Mouse (Mus musculus): ENCODE data around the gene Olfr912.

Gene Olfr912

DNA sequence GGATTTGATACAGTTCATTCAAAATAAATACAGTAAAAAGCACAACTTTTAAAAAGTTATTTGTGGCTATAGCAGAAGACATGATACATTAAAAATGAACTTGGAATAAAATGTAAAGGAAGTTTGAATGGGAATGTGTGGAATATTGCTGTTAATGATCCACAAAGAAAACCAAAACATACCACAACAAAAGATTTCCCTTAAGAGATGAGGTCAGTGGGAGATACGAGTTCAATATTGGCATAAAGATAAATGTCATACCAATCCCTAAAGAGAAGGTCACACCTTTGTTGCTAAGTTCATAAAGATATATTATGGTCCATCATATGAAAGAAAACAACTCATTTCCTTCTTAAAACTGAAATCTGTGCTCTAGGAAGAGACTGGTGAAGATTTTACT, at the start of gene Olfr912:
Gene Olfr912 (plus strand): TSS at position 301 of the 400 bp plus-strand sequence.
- DNase-seq (ENCODE audit: low spot score): no peak

DNA sequence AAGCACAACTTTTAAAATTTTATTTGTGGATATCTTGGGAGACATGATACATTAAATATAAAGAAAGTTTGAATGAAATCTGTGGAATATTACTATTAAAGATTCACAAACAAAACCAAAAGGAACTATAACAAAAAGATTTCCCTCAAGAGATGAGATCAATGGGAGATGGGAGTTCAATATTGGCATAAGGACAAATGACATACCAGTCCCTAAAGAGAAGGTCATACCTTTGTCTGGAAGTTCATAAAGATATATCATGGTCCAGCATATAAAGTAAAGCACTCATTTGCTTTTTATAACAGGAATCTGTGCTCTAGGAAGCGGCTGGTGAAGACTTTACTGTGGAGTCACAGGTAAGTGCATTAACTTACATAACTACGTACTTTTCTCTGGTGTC, 42.4 kb upstream of the Olfr912 start, which contains the start of gene Olfr910:
Gene Olfr910 (plus strand): TSS at position 301 of the 400 bp plus-strand sequence.
- no peak for DNase-seq (ENCODE audit: low spot score)

DNA sequence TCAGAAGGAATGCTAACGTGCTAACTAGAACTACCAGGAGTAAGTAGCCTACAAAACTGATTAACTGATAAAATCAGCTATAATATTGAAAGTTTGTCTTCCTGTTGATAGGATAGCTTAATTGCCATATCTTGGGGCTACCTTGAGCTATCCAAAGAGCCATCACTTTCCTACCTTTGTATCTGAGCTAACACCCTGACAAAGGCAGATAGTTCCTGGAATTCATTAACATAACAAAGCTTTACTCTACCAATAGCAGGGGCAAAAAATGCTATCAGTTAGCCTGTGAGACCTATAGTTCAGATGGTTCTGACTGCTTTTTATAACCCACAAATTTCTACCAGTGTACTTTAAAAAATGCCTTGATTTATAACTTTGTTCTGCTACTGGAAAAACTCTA, 11.1 kb downstream of the Olfr912 start:
- DNase-seq (ENCODE audit: low spot score): no peak

DNA sequence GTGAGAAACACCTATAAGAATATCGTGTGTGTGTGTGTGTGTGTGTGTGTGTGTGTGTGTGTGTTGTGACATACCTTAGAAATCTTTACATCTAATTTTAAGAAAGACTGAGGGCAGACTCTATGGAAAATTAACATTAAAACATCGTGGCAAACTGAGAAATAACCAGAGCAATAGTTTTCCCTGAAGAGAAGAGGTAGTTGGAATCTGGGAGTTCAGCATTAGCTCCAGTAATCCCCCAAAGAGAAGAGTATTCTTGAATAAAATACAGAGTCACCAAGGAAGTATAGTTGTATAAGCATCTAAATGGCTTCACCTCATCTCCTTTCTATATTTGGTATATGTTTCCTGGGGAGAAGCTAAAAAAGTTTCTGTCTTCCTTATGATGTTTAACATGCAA, 12.5 kb downstream of the Olfr912 start, which contains the start of gene Olfr913:
Gene Olfr913 (plus strand): TSS at position 301 of the 400 bp plus-strand sequence.
- DNase-seq (ENCODE audit: low spot score): no peak

DNA sequence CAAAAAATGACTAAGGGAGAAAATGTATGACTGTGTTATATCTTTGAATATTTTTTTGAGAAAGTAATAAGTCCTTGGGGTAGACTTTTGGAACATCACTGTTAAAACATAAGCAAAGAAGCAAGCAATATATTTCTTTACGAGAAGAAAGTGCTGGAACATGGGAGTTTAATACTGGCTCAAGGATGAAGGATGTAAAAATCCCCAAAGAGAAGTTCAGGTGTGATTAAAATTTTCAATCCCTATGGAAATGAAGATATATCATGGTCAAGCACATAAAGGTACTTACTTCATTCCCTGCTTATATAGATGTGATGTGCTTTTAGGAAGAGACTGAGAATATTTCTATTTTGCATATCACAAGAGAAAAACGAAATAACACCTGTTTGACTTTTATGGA, 24.8 kb downstream of the Olfr912 start, which contains the start of gene Olfr914:
Gene Olfr914 (plus strand): TSS at position 301 of the 400 bp plus-strand sequence.
- no peak for DNase-seq (ENCODE audit: low spot score)

DNA sequence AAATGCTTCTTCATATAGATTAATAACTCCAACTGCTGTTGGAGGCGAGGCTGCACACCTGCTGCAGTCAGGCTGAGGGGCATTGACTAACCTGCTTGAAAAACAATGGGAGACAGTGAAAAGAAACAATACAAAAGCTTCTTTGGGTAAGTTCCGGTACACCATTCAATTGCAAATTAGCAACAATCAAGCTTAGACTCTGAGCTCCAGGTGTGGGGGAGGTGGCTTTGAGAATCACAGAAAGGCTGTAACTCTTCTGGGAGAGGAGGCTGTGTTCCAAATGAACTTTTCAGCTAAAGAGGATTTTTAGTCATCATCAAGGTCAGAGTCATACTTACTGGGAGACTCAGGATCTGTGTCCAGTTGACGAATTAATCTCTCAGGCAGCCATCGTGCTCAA, 52.4 kb downstream of the Olfr912 start:
- no peak for DNase-seq (ENCODE audit: low spot score)
